Mouse (Mus musculus) frontal cortex, postnatal 10 days (tissue): Measurements from ENCODE around the gene Ahcy.
"Not testable (repeated sequence)": the region's sequence is repeated elsewhere in the genome, so short reads cannot be mapped to it uniquely, and the experiment has no call there.

Source experiments
- DNase-seq, 2 experiments: peaks; one replicate each; pipeline ENCODE4 v3.0.0; 2022; ENCODE audit warnings: low spot score in 2 of 2, mixed read lengths in 1 of 2

Ahcy gene

GRCm38 (mm10) chr2:155019673-155020072 lies 54.6 kb downstream of the Ahcy start:
- peak; percentile 64 to 84 for DNase-seq

DNA sequence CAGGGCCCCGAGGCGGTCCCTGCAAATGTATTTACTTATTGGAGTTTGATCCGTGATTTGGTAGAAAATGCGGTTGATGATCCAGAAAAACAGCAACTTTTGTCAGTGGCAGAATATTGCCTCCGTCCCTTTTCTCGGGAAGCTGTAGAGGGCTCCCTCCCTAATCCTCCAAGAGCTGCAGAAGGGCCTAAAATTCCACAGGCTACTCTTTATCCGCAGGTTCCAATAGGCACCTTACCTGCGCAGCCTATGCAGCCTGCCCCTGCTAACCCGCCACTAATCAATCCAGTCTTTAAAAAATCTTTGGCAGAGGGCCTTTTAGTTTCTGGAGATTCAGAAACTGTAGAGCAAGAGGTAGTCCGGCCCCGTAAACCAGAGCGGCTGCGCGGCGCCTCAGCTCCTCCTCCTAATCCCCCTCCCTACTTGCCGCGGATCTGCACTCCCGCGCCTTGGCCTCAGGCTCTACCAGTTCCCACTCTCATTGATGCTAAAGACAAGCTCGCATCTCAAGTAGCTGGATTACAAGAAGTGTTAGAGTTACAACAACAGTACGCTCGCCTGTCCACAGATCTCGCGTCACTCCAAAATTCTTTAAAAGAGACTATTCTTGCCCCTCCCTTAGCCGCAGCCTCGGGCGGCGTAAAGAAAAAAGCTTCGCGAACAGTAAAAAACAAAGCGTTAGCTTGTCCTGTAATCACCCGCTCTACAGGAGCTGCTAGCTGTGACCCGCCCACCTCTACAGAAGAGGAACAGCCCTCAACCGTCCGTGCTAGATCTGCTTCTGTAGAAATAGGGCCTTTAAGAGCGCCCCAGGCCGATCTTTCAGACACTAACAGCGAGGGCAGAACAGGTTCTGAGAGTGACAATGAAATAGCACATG lies 55.3 kb downstream of the Ahcy start:
- peak in 1 of 2 experiments; percentile 61 for DNase-seq

- not testable (repeated sequence) for DNase-seq
These were observed 56.0 kb downstream of the Ahcy start, which contains the start of gene Gm14226 for GRCm38 (mm10) chr2:155018251-155018755. Gene Gm14226 (plus strand): TSS chr2:155018266.

DNA sequence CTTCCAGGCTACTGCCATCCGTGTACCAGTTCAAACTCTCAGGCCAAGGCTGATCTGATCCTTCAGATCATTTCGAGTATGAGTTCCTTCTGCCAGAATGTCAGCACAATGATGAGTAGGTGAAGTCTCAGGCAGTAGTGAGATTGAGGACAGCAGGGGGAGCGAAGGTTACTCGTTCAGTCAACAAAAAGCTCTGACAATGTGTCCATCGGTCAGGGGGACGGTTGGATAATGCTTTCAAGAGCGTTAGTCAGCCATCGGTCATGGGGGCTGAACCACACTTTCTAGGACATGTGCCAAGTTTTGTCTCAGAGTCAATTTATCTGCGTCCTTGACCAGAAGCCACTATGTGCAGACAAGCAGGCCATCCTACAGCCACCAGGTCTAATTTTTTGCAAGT lies 57.5 kb downstream of the Ahcy start:
- not testable (repeated sequence) for DNase-seq

- no peak for DNase-seq
These were observed 61.3 kb downstream of the Ahcy start for GRCm38 (mm10) chr2:155012991-155013390.

- DNase-seq, result no peak
These were observed 63.1 kb downstream of the Ahcy start for GRCm38 (mm10) chr2:155011086-155011656.
